Mouse (Mus musculus): ENCODE measurements around the gene Pcp4. TPM values are rescaled to one million over a fixed set of nuclear protein-coding genes. Genes with fewer than 3 reads are reported as not detected.

Pcp4 gene
- total RNA-seq, 4 experiments from 2014 or later: 189 to 232 (median 208) TPM

- no peak for DNase-seq (ENCODE audit: low spot score in 2 of 2)
Measured at GRCm38 (mm10) chr16:96563350-96564257, 96.2 kb downstream of the Pcp4 start.

GRCm38 (mm10) chr16:96567428-96567827, 100.0 kb downstream of the Pcp4 start:
- DNase-seq (ENCODE audit: low spot score in 2 of 2): no peak

Other genes starting within 250 kb of the Pcp4 start
- 10 to 100 TPM; 55.0 to 58.0 (median 56.9) TPM for gene B3galt5, start 231.8 kb upstream of the Pcp4 start, total RNA-seq (2022)
- not detected for gene Itgb2l, start 24.0 kb upstream of the Pcp4 start, total RNA-seq (2022)